Mouse (Mus musculus) heart, adult 2 months (tissue): Measurements from ENCODE around the gene Uox. TPM values are rescaled to one million over a fixed set of nuclear protein-coding genes. Genes with fewer than 3 reads are reported as not detected.

Experiments
- DNase-seq, 2 experiments: peaks; one replicate each; pipeline ENCODE4 v3.0.0; 2021
- H3K27ac ChIP-seq: fragments of 200-600 bp; 2 replicates; pipeline ENCODE4 v1.8.1; 2022
- H3K27me3 ChIP-seq: fragments of 200-500 bp; 2 replicates; pipeline ENCODE4 v1.6.1; 2012; ENCODE audit warnings: mild to moderate bottlenecking, low read length, inconsistent platforms, mixed read lengths; ENCODE audit not compliant: control insufficient read depth, insufficient read depth
- H3K36me3 ChIP-seq: fragments of 200-500 bp; 2 replicates; pipeline ENCODE4 v1.6.1; 2012; ENCODE audit warnings: low read length, inconsistent platforms; ENCODE audit not compliant: control insufficient read depth, insufficient read depth
- H3K4me1 ChIP-seq: fragments of 200-500 bp; 2 replicates; pipeline ENCODE4 v1.6.1; 2011; ENCODE audit warnings: low read length; ENCODE audit not compliant: control insufficient read depth, insufficient read depth
- H3K4me3 ChIP-seq: fragments of 200-600 bp; 2 replicates; pipeline ENCODE4 v1.8.1; 2022
- H3K79me2 ChIP-seq: fragments of 200-500 bp; replicated peaks from 2 replicates; pipeline ENCODE4 v1.6.1; 2012; ENCODE audit warnings: mild to moderate bottlenecking, inconsistent platforms, low read length, moderate library complexity, mixed read lengths; ENCODE audit not compliant: control insufficient read depth, insufficient read depth
- H3K9ac ChIP-seq: fragments of 200-500 bp; 2 replicates; pipeline ENCODE4 v1.6.1; 2012; ENCODE audit warnings: low read depth, mild to moderate bottlenecking, control low read depth, inconsistent platforms, low read length, mixed read lengths
- CTCF ChIP-seq: fragments of 200-600 bp; IDR thresholded peaks from 2 replicates; pipeline ENCODE4 v1.8.1; 2022; ENCODE audit warnings: antibody characterized with exemption, mild to moderate bottlenecking, moderate library complexity
- EP300 ChIP-seq: fragments of 200-500 bp; IDR thresholded peaks from 2 replicates; pipeline ENCODE4 v1.6.1; 2011; ENCODE audit warnings: low read depth, low read length, control low read depth; ENCODE audit not compliant: insufficient read depth
- POLR2A ChIP-seq: fragments of 200-500 bp; IDR thresholded peaks from 2 replicates; pipeline ENCODE4 v1.6.1; 2011; ENCODE audit warnings: mild to moderate bottlenecking, low read depth, low read length, control low read depth; ENCODE audit not compliant: insufficient read depth
- WGBS: fragments of 180-500 bp; shearing (Covaris S2); methylation state at CpG from one replicate; pipeline ENCODE4 v1.1.7; 2018; 5-methylcytosine and 5-hydroxymethylcytosine counted together
- intact Hi-C: fragments of 180-260 bp; cut with DNase I; formaldehyde crosslinking; loops from one replicate; pipeline ENCODE4 v1.15.1; 2025
- polyA plus RNA-seq: library from polyadenylated mRNA; depleted of rRNA; stranded (reverse); fragments of >200 nt; gene quantifications from 2 replicates; pipeline ENCODE4 v1.2.3, GENCODE M21; 2012
- total RNA-seq, 2 experiments: library from RNA; stranded (reverse); gene quantifications; 2 replicates each; pipeline ENCODE4 v1.2.3; 2021

Gene Uox
- total and polyA plus RNA-seq, 3 experiments, result not detected

GRCm38 (mm10) chr3:146589523-146589922 lies 19.3 kb downstream of the Uox start:
- intact Hi-C loops, result no loop called here
- Histone ChIP-seq H3K9ac (no peak overlapping the region), H3K27ac (no peak overlapping the region), H3K36me3 (no peaks in the 10 kb centered on the region), H3K27me3 (no peaks in the 10 kb centered on the region), H3K79me2 (no peaks in the 10 kb centered on the region), H3K4me1 (no peaks in the 10 kb centered on the region), H3K4me3 (no peak overlapping the region)
- no peak for DNase-seq
- 82% methylated on average over 6 of the region's 6 CpGs for WGBS
- TF ChIP-seq POLR2A (no peak), CTCF (no peak), EP300 (no peak)

- no peak for TF ChIP-seq POLR2A
- no peak for TF ChIP-seq EP300
- no peak for TF ChIP-seq CTCF
- intact Hi-C loops, result no loop called here
- H3K27ac ChIP-seq, result no peak overlapping the region
- H3K4me3 ChIP-seq, result no peak overlapping the region
- no peaks in the 10 kb centered on the region for H3K79me2 ChIP-seq
- no peak overlapping the region for H3K9ac ChIP-seq
- DNase-seq, result no peak
- no peaks in the 10 kb centered on the region for H3K4me1 ChIP-seq
- H3K27me3 ChIP-seq, result no peaks in the 10 kb centered on the region
- no peaks in the 10 kb centered on the region for H3K36me3 ChIP-seq
- 91% methylated on average over 7 of the region's 7 CpGs for WGBS
Measured at GRCm38 (mm10) chr3:146591159-146591558, 20.9 kb downstream of the Uox start.

DNA sequence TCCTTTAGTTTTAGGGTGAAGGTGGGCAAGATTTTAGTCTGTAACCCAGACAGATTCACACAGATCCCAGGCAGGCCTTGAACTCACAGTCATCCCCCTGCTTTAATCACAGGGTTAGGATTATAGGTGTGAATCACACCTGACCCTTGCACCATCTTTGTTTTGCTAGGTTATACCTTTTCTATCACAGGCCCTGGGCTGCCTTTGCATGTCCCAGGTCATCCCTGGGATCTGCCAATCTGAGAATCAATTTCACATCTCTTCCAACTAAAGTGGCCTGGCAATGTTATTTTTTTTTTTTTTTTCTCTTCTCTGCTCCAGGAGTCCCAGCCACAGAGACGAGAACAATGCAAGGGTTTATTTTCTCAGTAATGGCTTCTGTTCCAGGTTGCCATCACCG lies 21.4 kb downstream of the Uox start:
- TF ChIP-seq EP300 (no peak), CTCF (no peak), POLR2A (no peak)
- intact Hi-C loops, result no loop called here
- Histone ChIP-seq H3K79me2 (no peaks in the 10 kb centered on the region), H3K27ac (no peak overlapping the region), H3K36me3 (no peaks in the 10 kb centered on the region), H3K27me3 (no peaks in the 10 kb centered on the region), H3K4me3 (no peak overlapping the region), H3K9ac (no peak overlapping the region), H3K4me1 (no peaks in the 10 kb centered on the region)
- DNase-seq, result no peak
- 74% methylated on average over 2 of the region's 2 CpGs for WGBS

- 66% methylated on average over 6 of the region's 6 CpGs for whole genome bisulfite sequencing
- DNase-seq, result no peak
Measured at GRCm38 (mm10) chr3:146595440-146595839, 25.2 kb downstream of the Uox start.

DNA sequence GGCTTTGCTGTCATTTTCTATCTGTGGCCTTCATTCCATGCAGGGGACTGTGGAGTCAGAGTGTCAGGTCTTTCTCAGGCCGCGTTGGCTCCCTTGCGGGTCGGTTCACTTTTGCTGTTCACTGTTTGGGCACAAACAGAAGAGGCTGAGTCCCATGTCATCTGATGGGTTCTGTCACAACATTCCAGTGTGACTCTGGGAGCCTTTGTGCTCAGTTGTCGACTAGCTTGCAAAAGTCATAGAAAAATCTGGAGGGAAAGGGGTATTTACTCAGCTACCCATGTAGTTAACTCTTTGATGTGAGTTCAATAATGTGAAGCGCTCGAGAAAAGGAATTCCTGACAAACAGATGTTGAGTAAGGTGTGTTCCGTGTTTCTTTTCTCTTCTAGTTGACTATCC lies 26.2 kb downstream of the Uox start:
- Histone ChIP-seq H3K27me3 (no peaks in the 10 kb centered on the region), H3K4me3 (no peak overlapping the region), H3K9ac (no peak overlapping the region), H3K36me3 (no peaks in the 10 kb centered on the region), H3K27ac (no peak overlapping the region), H3K4me1 (no peaks in the 10 kb centered on the region), H3K79me2 (no peaks in the 10 kb centered on the region)
- TF ChIP-seq CTCF (no peak), EP300 (no peak), POLR2A (no peak)
- WGBS, result 88% methylated on average over 8 of the region's 8 CpGs
- intact Hi-C loops, result no loop called here
- DNase-seq, result no peak

More at GRCm38 (mm10) chr3:146595440-146595839, 25.2 kb downstream of the Uox start:
- no peaks in the 10 kb centered on the region for H3K79me2 ChIP-seq
- TF ChIP-seq POLR2A (no peak), CTCF (no peak), EP300 (no peak)
- intact Hi-C loops, result no loop called here
- H3K27ac ChIP-seq, result no peak overlapping the region
- no peaks in the 10 kb centered on the region for H3K4me1 ChIP-seq
- no peaks in the 10 kb centered on the region for H3K36me3 ChIP-seq
- no peak overlapping the region for H3K9ac ChIP-seq
- H3K4me3 ChIP-seq, result no peak overlapping the region
- no peaks in the 10 kb centered on the region for H3K27me3 ChIP-seq

DNA sequence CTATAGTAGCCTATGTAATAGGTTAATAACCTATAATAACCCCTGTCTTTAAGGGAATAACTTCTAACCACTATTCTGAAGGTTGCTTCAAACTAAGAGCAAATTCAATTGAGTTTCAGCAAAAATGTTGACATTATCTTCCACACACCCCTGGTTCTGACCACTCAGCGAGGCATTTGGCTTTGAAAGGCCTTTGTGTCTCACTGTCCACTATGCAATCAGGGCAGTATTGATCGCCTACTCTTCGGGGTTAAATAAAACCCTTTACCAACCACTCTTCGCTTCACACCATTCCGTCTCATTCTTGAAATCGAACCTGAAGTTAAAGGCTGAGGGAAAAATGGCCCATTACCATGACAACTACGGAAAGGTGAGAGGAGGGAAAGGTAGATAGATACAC lies 26.6 kb downstream of the Uox start:
- no peak overlapping the region for H3K4me3 ChIP-seq
- DNase-seq, result no peak
- H3K27ac ChIP-seq, result no peak overlapping the region
- H3K36me3 ChIP-seq, result no peaks in the 10 kb centered on the region
- H3K27me3 ChIP-seq, result no peaks in the 10 kb centered on the region
- WGBS, result 91% methylated on average over 7 of the region's 7 CpGs
- intact Hi-C loops, result no loop called here
- H3K4me1 ChIP-seq, result no peaks in the 10 kb centered on the region
- no peaks in the 10 kb centered on the region for H3K79me2 ChIP-seq
- H3K9ac ChIP-seq, result no peak overlapping the region
- no peak for TF ChIP-seq POLR2A
- TF ChIP-seq EP300, result no peak
- TF ChIP-seq CTCF, result no peak
